Mouse (Mus musculus) limb, embryonic 11.5 days (tissue): ENCODE results near the gene Med29. TPM values are rescaled to one million over a fixed set of nuclear protein-coding genes. Genes with fewer than 3 reads are reported as not detected.

Experiments
- ATAC-seq: fragments of 200-750 bp; cut with Nextera tagmentation; 2 replicates; pipeline ENCODE4 v1.8.0; 2017; ENCODE audit warnings: low read depth; ENCODE audit not compliant: insufficient number of reproducible peaks, low FRiP score, low TSS enrichment
- DNase-seq: peaks from one replicate; pipeline ENCODE4 v3.0.0-alpha.2; 2015; ENCODE audit warnings: low spot score
- H3K27ac ChIP-seq: fragments of 300-500 bp; sonication (generic); replicated peaks from 2 replicates; pipeline ENCODE4 v1.5.1; 2014; ENCODE audit warnings: low read depth, mild to moderate bottlenecking, low read length
- H3K27me3 ChIP-seq: fragments of 300-500 bp; sonication (generic); 2 replicates; pipeline ENCODE4 v1.6.1; 2014; ENCODE audit warnings: mild to moderate bottlenecking, low read length, mixed read lengths; ENCODE audit not compliant: control insufficient read depth, insufficient read depth
- H3K36me3 ChIP-seq: fragments of 300-500 bp; sonication (generic); 2 replicates; pipeline ENCODE4 v1.6.1; 2014; ENCODE audit warnings: mild to moderate bottlenecking, low read length, moderate library complexity, mixed read lengths; ENCODE audit not compliant: control insufficient read depth, insufficient read depth
- H3K4me1 ChIP-seq: fragments of 300-500 bp; sonication (generic); 2 replicates; pipeline ENCODE4 v1.6.1; 2014; ENCODE audit warnings: low read length, mixed read lengths; ENCODE audit not compliant: control insufficient read depth, insufficient read depth
- H3K4me2 ChIP-seq: fragments of 300-500 bp; sonication (generic); 2 replicates; pipeline ENCODE4 v1.6.1; 2014; ENCODE audit warnings: low read depth, mild to moderate bottlenecking, moderate library complexity; ENCODE audit not compliant: severe bottlenecking
- H3K4me3 ChIP-seq: fragments of 300-500 bp; sonication (generic); 2 replicates; pipeline ENCODE4 v1.5.1; 2014; ENCODE audit warnings: low read depth, low read length
- H3K9ac ChIP-seq: fragments of 300-500 bp; sonication (generic); 2 replicates; pipeline ENCODE4 v1.6.1; 2014; ENCODE audit warnings: mild to moderate bottlenecking, low read length
- H3K9me3 ChIP-seq: fragments of 300-500 bp; sonication (generic); 2 replicates; pipeline ENCODE4 v1.6.1; 2016; ENCODE audit warnings: low read length; ENCODE audit not compliant: control insufficient read depth
- WGBS: fragments of 180-500 bp; shearing (Covaris S2); extraction: QIAGEN DNeasy Blood & Tissue Kit; methylation state at CpG from one replicate; pipeline ENCODE4 v1.1.7; 2014; 5-methylcytosine and 5-hydroxymethylcytosine counted together
- polyA plus RNA-seq: library from polyadenylated mRNA; unstranded; fragments of >200 nt; fragmentation: Nextera tagmentation; extraction: Ambion mirVana; gene quantifications from 2 replicates; pipeline ENCODE4 v1.2.1, GENCODE M21; 2014

The Med29 gene
- polyA plus RNA-seq, 1 experiment from 2014 or later = 53.5 TPM

GRCm38 (mm10) chr7:28359854-28360253, 32.7 kb downstream of the Med29 start:
- DNase-seq = no peak
- H3K9me3 ChIP-seq = no peaks in the 10 kb centered on the region
- H3K9ac ChIP-seq = no peak overlapping the region
- ATAC-seq = no peak
- no peak overlapping the region for H3K27ac ChIP-seq
- no peaks in the 10 kb centered on the region for H3K27me3 ChIP-seq
- no peak overlapping the region for H3K4me3 ChIP-seq
- H3K4me1 ChIP-seq = peaks cover 9% of the 10 kb centered on the region
- WGBS = 90% methylated on average over 10 of the region's 10 CpGs
- H3K36me3 ChIP-seq = peaks cover 41% of the 10 kb centered on the region
- H3K4me2 ChIP-seq = no peak overlapping the region

- H3K36me3 ChIP-seq = peaks cover 43% of the 10 kb centered on the region
- H3K4me2 ChIP-seq = no peak overlapping the region
- no peak overlapping the region for H3K9ac ChIP-seq
- H3K4me1 ChIP-seq = peaks cover 9% of the 10 kb centered on the region
- no peaks in the 10 kb centered on the region for H3K9me3 ChIP-seq
- H3K27me3 ChIP-seq = no peaks in the 10 kb centered on the region
- 65% methylated on average over 7 of the region's 7 CpGs for WGBS
- no peak for DNase-seq
- no peak for ATAC-seq
- H3K27ac ChIP-seq = no peak overlapping the region
- H3K4me3 ChIP-seq = no peak overlapping the region
These were observed 34.1 kb downstream of the Med29 start for GRCm38 (mm10) chr7:28358431-28358830.

- WGBS = 9% methylated on average over 5 of the region's 5 CpGs
- H3K4me1 ChIP-seq = peaks cover 9% of the 10 kb centered on the region
- no peak overlapping the region for H3K4me3 ChIP-seq
- no peak overlapping the region; the same call in 1 of the 2 replicates for H3K27ac ChIP-seq
- H3K27me3 ChIP-seq = no peaks in the 10 kb centered on the region
- H3K4me2 ChIP-seq = no peak overlapping the region
- no peak for DNase-seq
- no peak overlapping the region for H3K9ac ChIP-seq
- peaks cover 43% of the 10 kb centered on the region for H3K36me3 ChIP-seq
- no peaks in the 10 kb centered on the region for H3K9me3 ChIP-seq
- no peak for ATAC-seq
These were observed 34.5 kb downstream of the Med29 start for GRCm38 (mm10) chr7:28357984-28358383.

- H3K27me3 ChIP-seq = no peaks in the 10 kb centered on the region
- peaks cover 37% of the 10 kb centered on the region for H3K36me3 ChIP-seq
- no peak overlapping the region for H3K4me2 ChIP-seq
- H3K9me3 ChIP-seq = no peaks in the 10 kb centered on the region
- H3K9ac ChIP-seq = peak overlapping the region; percentile 28; the same call in 1 of the 2 replicates
- ATAC-seq (peak; percentile 53; the same call in 1 of the 2 replicates), DNase-seq (peak; percentile 75)
- H3K4me3 ChIP-seq = no peak overlapping the region
- 0% methylated on average over 5 of the region's 5 CpGs for WGBS
- peaks cover 9% of the 10 kb centered on the region for H3K4me1 ChIP-seq
- peak overlapping the region; percentile 84 for H3K27ac ChIP-seq
These were observed 35.5 kb downstream of the Med29 start for GRCm38 (mm10) chr7:28356981-28357380.

GRCm38 (mm10) chr7:28355221-28355620, 37.3 kb downstream of the Med29 start:
- no peak overlapping the region for H3K4me3 ChIP-seq
- H3K9ac ChIP-seq = no peak overlapping the region
- WGBS = 88% methylated on average over 3 of the region's 3 CpGs
- DNase-seq = no peak
- no peak for ATAC-seq
- no peak overlapping the region for H3K4me2 ChIP-seq
- H3K27ac ChIP-seq = no peak overlapping the region
- no peaks in the 10 kb centered on the region for H3K27me3 ChIP-seq
- no peaks in the 10 kb centered on the region for H3K9me3 ChIP-seq
- H3K4me1 ChIP-seq = peaks cover 14% of the 10 kb centered on the region
- peaks cover 26% of the 10 kb centered on the region for H3K36me3 ChIP-seq

- ATAC-seq = no peak
- DNase-seq = no peak
- no peak overlapping the region for H3K4me2 ChIP-seq
- 89% methylated on average over 3 of the region's 3 CpGs for WGBS
- H3K4me3 ChIP-seq = no peak overlapping the region
- no peaks in the 10 kb centered on the region for H3K27me3 ChIP-seq
- H3K4me1 ChIP-seq = peaks cover 19% of the 10 kb centered on the region
- H3K9me3 ChIP-seq = no peaks in the 10 kb centered on the region
- peaks cover 20% of the 10 kb centered on the region for H3K36me3 ChIP-seq
- no peak overlapping the region for H3K27ac ChIP-seq
- H3K9ac ChIP-seq = no peak overlapping the region
These were observed 37.9 kb downstream of the Med29 start for GRCm38 (mm10) chr7:28354596-28354995.

- no peak overlapping the region for H3K4me3 ChIP-seq
- H3K4me2 ChIP-seq = no peak overlapping the region
- WGBS = 86% methylated on average over 3 of the region's 3 CpGs
- H3K27ac ChIP-seq = no peak overlapping the region
- H3K27me3 ChIP-seq = no peaks in the 10 kb centered on the region
- H3K9me3 ChIP-seq = no peaks in the 10 kb centered on the region
- H3K36me3 ChIP-seq = peaks cover 17% of the 10 kb centered on the region
- ATAC-seq (no peak), DNase-seq (no peak)
- H3K4me1 ChIP-seq = peaks cover 20% of the 10 kb centered on the region
- no peak overlapping the region for H3K9ac ChIP-seq
These were observed 38.4 kb downstream of the Med29 start for GRCm38 (mm10) chr7:28354113-28354581.

GRCm38 (mm10) chr7:28353267-28353666, 39.2 kb downstream of the Med29 start:
- no peaks in the 10 kb centered on the region for H3K27me3 ChIP-seq
- ATAC-seq = no peak
- peaks cover 15% of the 10 kb centered on the region for H3K36me3 ChIP-seq
- H3K27ac ChIP-seq = no peak overlapping the region
- H3K4me3 ChIP-seq = no peak overlapping the region
- DNase-seq = no peak
- no peak overlapping the region for H3K9ac ChIP-seq
- H3K4me1 ChIP-seq = peaks cover 20% of the 10 kb centered on the region
- H3K9me3 ChIP-seq = no peaks in the 10 kb centered on the region
- 95% methylated on average over 2 of the region's 2 CpGs for WGBS
- no peak overlapping the region for H3K4me2 ChIP-seq

GRCm38 (mm10) chr7:28351676-28352191, 40.8 kb downstream of the Med29 start:
- no peak overlapping the region for H3K27ac ChIP-seq
- 39% methylated on average over 4 of the region's 4 CpGs for WGBS
- ATAC-seq = no peak

More at GRCm38 (mm10) chr7:28351676-28352191, 40.8 kb downstream of the Med29 start:
- Histone ChIP-seq H3K4me2 (peak overlapping the region; percentile 86), H3K27me3 (no peaks in the 10 kb centered on the region), H3K4me1 (peaks cover 11% of the 10 kb centered on the region), H3K36me3 (peaks cover 15% of the 10 kb centered on the region), H3K4me3 (peak overlapping the region; percentile 91), H3K9me3 (no peaks in the 10 kb centered on the region), H3K9ac (peak overlapping the region; percentile 96)
- DNase-seq = no peak
